15 mouse cellular contexts compared by ENCODE assay signal in genomic region chr6:108325400-108325799, GRCm38 (mm10).
"Had no signal": no experiment of that assay in that cellular context is flagged by ENCODE, and none has a peak within 500 bp of the region (broad histone marks: within the 10 kb centered on the region; RNA-seq: fewer than 3 reads in every experiment).

No protein-coding gene starts in this region.

- H3K36me3 ChIP-seq: lung, embryonic 15.5 days; midbrain, embryonic 13.5 days; midbrain, embryonic 15.5 days; neural tube, embryonic 12.5 days had no signal

- H3K4me2 ChIP-seq: lung, embryonic 15.5 days; midbrain, embryonic 11.5 days; midbrain, embryonic 13.5 days; midbrain, embryonic 15.5 days; neural tube, embryonic 12.5 days had no signal

- ATAC-seq: lung, postnatal 0 days; midbrain, embryonic 13.5 days; midbrain, embryonic 15.5 days had no signal

- H3K4me3 ChIP-seq: lung, embryonic 15.5 days; megakaryocyte, embryonic 14.5 days; midbrain, embryonic 13.5 days; midbrain, embryonic 15.5 days; neural tube, embryonic 12.5 days had no signal

- H3K27ac ChIP-seq: lung, embryonic 15.5 days; macrophage; midbrain, embryonic 13.5 days; midbrain, embryonic 15.5 days; neural tube, embryonic 12.5 days had no signal

- H3K4me1 ChIP-seq: midbrain, embryonic 13.5 days; midbrain, embryonic 15.5 days; neural tube, embryonic 12.5 days had no signal

- H3K27me3 ChIP-seq: lung, embryonic 15.5 days; megakaryocyte, embryonic 14.5 days; midbrain, embryonic 13.5 days; midbrain, embryonic 15.5 days; neural tube, embryonic 12.5 days had no signal

- DNase-seq: lung, adult 2 months; lung, postnatal 14 days; lung, postnatal 36 days; right cerebral cortex, postnatal 14 days; thymus, adult 18-20 months; thymus, postnatal 14 days; thymus, postnatal 36 days had no signal

- H3K9ac ChIP-seq: lung, embryonic 15.5 days; midbrain, embryonic 13.5 days; midbrain, embryonic 15.5 days; neural tube, embryonic 12.5 days had no signal

- H3K9me3 ChIP-seq: lung, embryonic 15.5 days; megakaryocyte, embryonic 14.5 days; midbrain, embryonic 13.5 days; midbrain, embryonic 15.5 days; neural tube, embryonic 12.5 days had no signal
